Mouse (Mus musculus) left cerebral cortex, postnatal 36 days (tissue): ENCODE results near the gene Gm43064. TPM values are rescaled to one million over a fixed set of nuclear protein-coding genes. Genes with fewer than 3 reads are reported as not detected.

Experiments used
- DNase-seq, 2 experiments: peaks; one replicate each; pipeline ENCODE4 v3.0.0; 2021 to 2022; ENCODE audit warnings: low spot score in 2 of 2, mixed read lengths in 1 of 2
- intact Hi-C: fragments of 180-260 bp; cut with DNase I; formaldehyde crosslinking; loops from one replicate; pipeline ENCODE4 v1.15.1; 2025
- total RNA-seq, 2 experiments: library from RNA; stranded (reverse); gene quantifications; 2 replicates each; pipeline ENCODE4 v1.2.3; 2021

The Gm43064 gene
- total RNA-seq: 1 to 10 TPM in 1 of 2 experiments, under 1 TPM in 1; 0.15 to 1.0 TPM

- intact Hi-C loops: loop anchor here (1.0 to 5.0 kb wide), 3 partner anchors 18 to 103 kb away; partner anchors contain the start of genes Hipk1 and Rsbn1
- peak; percentile 84 to 89 for DNase-seq
Measured at GRCm38 (mm10) chr3:103808891-103809798, at the start of gene Gm43064, which contains the start of the genes Dclre1b and Ap4b1. TSS of gene Gm43064 (plus strand) at chr3:103809573. TSS of gene Dclre1b (minus strand) at chr3:103809444. TSS of gene Ap4b1 (plus strand) at chr3:103809520.

GRCm38 (mm10) chr3:103766789-103767188, 42.6 kb upstream of the Gm43064 start:
- no peak for DNase-seq
- intact Hi-C loops: no loop called here

- no peak for DNase-seq
- intact Hi-C loops: loop anchor here (5.0 kb wide), 1 partner anchor 36 kb away; the partner anchor contains the start of genes Ap4b1, Dclre1b and Gm43064
Measured at GRCm38 (mm10) chr3:103771531-103772130, 37.7 kb upstream of the Gm43064 start.

GRCm38 (mm10) chr3:103772846-103773245, 36.5 kb upstream of the Gm43064 start:
- intact Hi-C loops: loop anchor here (5.0 kb wide), 1 partner anchor 34 kb away; the partner anchor contains the start of genes Ap4b1, Dclre1b and Gm43064
- DNase-seq: no peak

- intact Hi-C loops: loop anchor here (5.0 kb wide), 1 partner anchor 34 kb away; the partner anchor contains the start of genes Ap4b1, Dclre1b and Gm43064
- no peak for DNase-seq
Measured at GRCm38 (mm10) chr3:103773508-103773907, 35.9 kb upstream of the Gm43064 start.

GRCm38 (mm10) chr3:103774009-103774408, 35.4 kb upstream of the Gm43064 start:
- no peak for DNase-seq
- intact Hi-C loops: loop anchor here (5.0 kb wide), 1 partner anchor 33 kb away; the partner anchor contains the start of genes Ap4b1, Dclre1b and Gm43064

GRCm38 (mm10) chr3:103777940-103778339, 31.4 kb upstream of the Gm43064 start:
- intact Hi-C loops: no loop called here
- DNase-seq: peak in 1 of 2 experiments; percentile 15

- DNase-seq: no peak
- intact Hi-C loops: no loop called here
Measured at GRCm38 (mm10) chr3:103778660-103779059, 30.7 kb upstream of the Gm43064 start.

- intact Hi-C loops: no loop called here
- DNase-seq: no peak
Measured at GRCm38 (mm10) chr3:103779183-103779582, 30.2 kb upstream of the Gm43064 start.

- peak in 1 of 2 experiments; percentile 22 for DNase-seq
Measured at GRCm38 (mm10) chr3:103780271-103780670, 29.1 kb upstream of the Gm43064 start.

GRCm38 (mm10) chr3:103780777-103781176, 28.6 kb upstream of the Gm43064 start:
- DNase-seq: no peak
- intact Hi-C loops: no loop called here

More at GRCm38 (mm10) chr3:103780271-103780670, 29.1 kb upstream of the Gm43064 start:
- intact Hi-C loops: no loop called here

GRCm38 (mm10) chr3:103782844-103783609, 26.3 kb upstream of the Gm43064 start:
- intact Hi-C loops: no loop called here
- DNase-seq: no peak

- intact Hi-C loops: no loop called here
Measured at GRCm38 (mm10) chr3:103787225-103787624, 22.1 kb upstream of the Gm43064 start.

GRCm38 (mm10) chr3:103789096-103789495, 20.3 kb upstream of the Gm43064 start:
- intact Hi-C loops: no loop called here
- DNase-seq: no peak

More at GRCm38 (mm10) chr3:103787225-103787624, 22.1 kb upstream of the Gm43064 start:
- no peak for DNase-seq

- intact Hi-C loops: loop anchor here (2.0 kb wide), 1 partner anchor 125 kb away; the partner anchor contains the start of gene Rsbn1
- peak in 1 of 2 experiments; percentile 27 for DNase-seq
Measured at GRCm38 (mm10) chr3:103789891-103790345, 19.5 kb upstream of the Gm43064 start.

- intact Hi-C loops: loop anchor here (1.0 to 2.0 kb wide), 3 partner anchors 12 to 124 kb away; partner anchors contain the start of genes Ap4b1, Dclre1b, Gm43064 and Rsbn1
- DNase-seq: peak; percentile 44 to 46
Measured at GRCm38 (mm10) chr3:103790346-103791145, 18.8 kb upstream of the Gm43064 start.

- peak; percentile 96 to 97 for DNase-seq
- intact Hi-C loops: loop anchor here (1.0 to 2.0 kb wide), 3 partner anchors 11 to 123 kb away; partner anchors contain the start of genes Ap4b1, Dclre1b, Gm43064 and Rsbn1
Measured at GRCm38 (mm10) chr3:103791230-103792110, 17.9 kb upstream of the Gm43064 start, which contains the start of gene Hipk1. TSS of gene Hipk1 (minus strand) at chr3:103791563.
